Mouse (Mus musculus) hindbrain, embryonic 14.5 days (tissue): Measurements from ENCODE around the gene Pomt1. TPM values are rescaled to one million over a fixed set of nuclear protein-coding genes. Genes with fewer than 3 reads are reported as not detected.

Source experiments
- ATAC-seq: fragments of 200-750 bp; cut with Nextera tagmentation; 2 replicates; pipeline ENCODE4 v1.8.0; 2017; ENCODE audit warnings: moderate number of reproducible peaks, mild to moderate bottlenecking, moderate TSS enrichment, moderate library complexity; ENCODE audit not compliant: low FRiP score
- DNase-seq: peaks from one replicate; pipeline ENCODE4 v3.0.0-alpha.2; 2015; ENCODE audit warnings: low spot score
- H3K27ac ChIP-seq: fragments of 300-500 bp; sonication (generic); 2 replicates; pipeline ENCODE4 v1.5.1; 2014; ENCODE audit warnings: mild to moderate bottlenecking, moderate library complexity
- H3K27me3 ChIP-seq: fragments of 300-500 bp; sonication (generic); 2 replicates; pipeline ENCODE4 v1.6.1; 2014; ENCODE audit warnings: mild to moderate bottlenecking, low read length, mixed read lengths; ENCODE audit not compliant: control insufficient read depth, insufficient read depth
- H3K36me3 ChIP-seq: fragments of 300-500 bp; sonication (generic); replicated peaks from 2 replicates; pipeline ENCODE4 v1.6.1; 2014; ENCODE audit not compliant: control insufficient read depth, insufficient read depth
- H3K4me1 ChIP-seq: fragments of 300-500 bp; sonication (generic); replicated peaks from 2 replicates; pipeline ENCODE4 v1.6.1; 2014; ENCODE audit warnings: antibody characterized with exemption, low read length, mixed read lengths; ENCODE audit not compliant: control insufficient read depth, insufficient read depth
- H3K4me2 ChIP-seq: fragments of 300-500 bp; sonication (generic); replicated peaks from 2 replicates; pipeline ENCODE4 v1.6.1; 2014; ENCODE audit warnings: mild to moderate bottlenecking, moderate library complexity
- H3K4me3 ChIP-seq: fragments of 300-500 bp; sonication (generic); replicated peaks from 2 replicates; pipeline ENCODE4 v1.5.1; 2014; ENCODE audit warnings: mild to moderate bottlenecking, low read length
- H3K9ac ChIP-seq: fragments of 300-500 bp; sonication (generic); 2 replicates; pipeline ENCODE4 v1.6.1; 2014
- H3K9me3 ChIP-seq: fragments of 300-500 bp; sonication (generic); 2 replicates; pipeline ENCODE4 v1.6.1; 2016; ENCODE audit warnings: low read length; ENCODE audit not compliant: control insufficient read depth
- WGBS: fragments of 180-500 bp; shearing (Covaris S2); extraction: QIAGEN DNeasy Blood & Tissue Kit; methylation state at CpG from one replicate; pipeline ENCODE4 v1.1.7; 2014; 5-methylcytosine and 5-hydroxymethylcytosine counted together
- polyA plus RNA-seq: library from polyadenylated mRNA; unstranded; fragments of >200 nt; fragmentation: Nextera tagmentation; extraction: Ambion mirVana; gene quantifications from 2 replicates; pipeline ENCODE4 v1.2.1, GENCODE M21; 2014

The Pomt1 gene
- polyA plus RNA-seq: 26.5 and 30.8 TPM in 2 replicates

DNA sequence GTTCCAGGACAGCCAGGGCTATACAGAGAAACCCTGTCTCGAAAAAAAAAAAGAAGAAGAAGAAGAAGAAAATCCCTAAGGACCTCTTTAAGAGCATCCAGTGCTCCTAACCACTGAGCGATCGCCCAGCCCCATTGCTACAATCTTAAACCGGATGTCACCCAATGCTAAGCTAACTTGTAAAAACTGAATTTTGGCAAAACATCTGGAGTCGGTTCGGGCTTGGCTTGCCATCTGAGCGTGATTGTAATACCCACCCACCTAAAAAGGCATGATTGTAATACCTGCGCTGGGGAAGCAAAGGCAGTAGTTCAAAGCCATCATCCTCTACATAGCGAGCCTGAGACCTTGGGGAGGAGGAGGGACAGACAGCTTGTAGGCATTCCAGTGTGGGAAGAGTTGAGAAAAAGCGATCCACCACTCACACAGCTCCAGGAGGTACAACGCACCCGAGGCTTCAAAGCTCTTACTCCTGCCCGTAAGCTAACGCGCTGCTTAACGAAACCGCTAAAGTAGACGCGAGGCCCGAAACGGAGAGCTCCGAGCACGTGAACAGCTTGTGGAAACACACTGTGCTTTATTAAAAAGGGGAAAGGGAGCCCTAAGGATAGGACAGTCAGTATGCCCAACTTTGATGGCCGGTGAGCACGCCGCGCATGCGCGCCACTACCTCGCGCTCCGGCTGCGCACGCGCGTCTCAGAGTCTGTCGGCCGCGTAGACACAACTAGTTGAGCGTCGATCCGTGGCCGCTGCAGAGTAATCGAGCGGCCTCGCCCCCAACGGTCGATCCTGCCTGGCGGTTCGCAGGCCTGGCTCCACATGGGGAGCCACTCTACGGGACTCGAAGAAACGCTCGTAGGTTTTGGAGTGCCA lies at the start of gene Pomt1:
Gene Pomt1, plus strand, starts transcription at position 705 of the 874 bp plus-strand sequence.
- Histone ChIP-seq H3K9ac (peak within 1 kb of the TSS; percentile 69), H3K4me3 (peak within 1 kb of the TSS; percentile 74), H3K27ac (peak within 1 kb of the TSS; percentile 80), H3K4me1 (peaks cover 19% of the 10 kb centered on the region), H3K4me2 (peak within 1 kb of the TSS; percentile 92), H3K9me3 (no peaks in the 10 kb centered on the region), H3K27me3 (no peaks in the 10 kb centered on the region), H3K36me3 (peaks cover 35% of the 10 kb centered on the region)
- ATAC-seq (peak; percentile 92), DNase-seq (peak; percentile 98)
- under 1% methylated on average over 54 of the region's 54 CpGs for WGBS

DNA sequence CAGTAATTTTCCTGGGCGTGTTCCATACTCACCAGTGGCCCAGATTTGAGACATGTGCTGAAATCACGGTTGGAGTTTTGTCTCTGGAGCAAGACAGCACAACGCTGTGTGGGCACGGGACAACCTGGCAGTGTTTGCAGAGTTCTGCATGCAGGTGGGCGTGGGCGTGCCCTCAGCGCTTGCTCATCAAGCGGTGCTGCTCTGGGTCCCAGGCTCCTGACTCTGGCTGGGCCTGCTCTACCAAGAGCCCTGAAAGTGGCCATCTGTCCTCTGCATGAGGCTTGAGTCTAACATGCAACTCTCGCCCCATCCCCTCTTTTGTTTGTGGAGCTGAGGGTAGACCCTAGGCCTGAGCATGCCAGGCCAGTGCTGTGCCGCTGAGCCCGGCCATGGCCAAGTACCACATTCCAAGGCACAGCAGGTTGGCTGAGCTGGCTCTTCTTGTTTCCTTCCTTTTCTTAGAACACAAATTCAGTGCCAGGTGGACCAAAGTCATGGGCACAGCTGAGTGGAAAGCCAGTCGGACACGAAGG lies 49.3 kb upstream of the Pomt1 start:
- WGBS: 93% methylated on average over 13 of the region's 13 CpGs
- no peak overlapping the region for H3K9ac ChIP-seq
- H3K4me2 ChIP-seq: no peak overlapping the region
- no peaks in the 10 kb centered on the region for H3K9me3 ChIP-seq
- no peak for ATAC-seq
- peaks cover 12% of the 10 kb centered on the region for H3K4me1 ChIP-seq
- DNase-seq: no peak
- H3K36me3 ChIP-seq: peaks cover 86% of the 10 kb centered on the region
- no peaks in the 10 kb centered on the region for H3K27me3 ChIP-seq
- no peak overlapping the region for H3K4me3 ChIP-seq
- H3K27ac ChIP-seq: no peak overlapping the region

DNA sequence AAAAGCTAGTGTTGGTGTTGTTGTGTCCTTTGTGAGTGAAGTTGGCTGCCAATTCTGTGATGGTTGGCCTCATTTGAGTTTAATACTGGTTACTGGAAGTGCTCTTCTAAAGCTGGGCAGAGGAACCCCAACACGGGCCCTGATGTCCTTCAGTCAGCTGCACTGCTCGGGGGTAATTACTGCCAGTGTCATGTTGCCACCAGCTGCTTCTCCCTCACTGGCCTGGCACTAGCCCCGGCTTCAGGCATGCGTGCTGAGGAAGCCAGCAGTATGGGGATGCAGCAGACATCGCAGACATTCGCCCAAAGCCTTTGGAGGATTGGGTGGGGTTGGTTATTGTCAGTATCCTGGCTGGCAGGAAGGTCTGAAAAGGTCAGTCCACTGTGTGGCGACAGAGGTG lies 48.7 kb upstream of the Pomt1 start:
- 84% methylated on average over 7 of the region's 7 CpGs for WGBS
- no peaks in the 10 kb centered on the region for H3K9me3 ChIP-seq
- no peak overlapping the region for H3K4me2 ChIP-seq
- H3K4me3 ChIP-seq: no peak overlapping the region
- H3K4me1 ChIP-seq: peaks cover 6% of the 10 kb centered on the region
- ATAC-seq (no peak), DNase-seq (no peak)
- H3K27ac ChIP-seq: no peak overlapping the region
- no peak overlapping the region for H3K9ac ChIP-seq
- peaks cover 92% of the 10 kb centered on the region for H3K36me3 ChIP-seq
- no peaks in the 10 kb centered on the region for H3K27me3 ChIP-seq

DNA sequence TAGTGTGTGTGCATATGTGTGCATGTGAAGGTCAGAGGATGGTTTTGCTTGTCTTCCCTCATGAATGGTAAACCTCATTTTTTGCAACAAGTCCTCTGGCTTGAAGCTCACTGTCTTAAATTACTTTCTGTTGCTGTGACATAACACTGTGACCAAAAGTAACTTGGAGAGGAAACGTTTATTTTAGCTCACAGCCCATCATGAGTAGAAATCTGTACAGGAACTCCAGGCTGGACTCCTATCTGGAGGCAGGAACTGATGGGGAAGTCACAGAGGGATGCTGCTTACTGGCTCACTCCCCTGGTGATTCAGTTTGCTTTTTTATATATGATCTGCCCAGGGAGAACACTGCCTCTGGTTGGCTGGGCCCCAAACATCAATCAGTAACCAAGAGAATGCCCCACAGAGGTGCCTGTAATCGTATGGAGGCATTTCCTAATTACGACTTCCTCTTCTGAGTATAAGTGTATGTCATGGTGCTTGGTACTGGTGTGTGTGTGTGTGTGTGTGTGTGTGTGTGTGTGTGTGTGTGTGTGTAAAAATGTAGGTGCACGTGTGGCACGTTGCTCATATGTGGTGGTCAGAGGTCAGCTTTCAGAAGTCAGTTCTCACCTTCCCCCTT lies 47.2 kb upstream of the Pomt1 start:
- Histone ChIP-seq H3K27me3 (no peaks in the 10 kb centered on the region), H3K27ac (no peak overlapping the region), H3K4me2 (no peak overlapping the region), H3K9me3 (no peaks in the 10 kb centered on the region), H3K4me1 (no peaks in the 10 kb centered on the region), H3K36me3 (peaks cover 95% of the 10 kb centered on the region), H3K4me3 (no peak overlapping the region), H3K9ac (no peak overlapping the region)
- WGBS: 86% methylated on average over 5 of the region's 5 CpGs
- no peak for ATAC-seq
- DNase-seq: no peak

DNA sequence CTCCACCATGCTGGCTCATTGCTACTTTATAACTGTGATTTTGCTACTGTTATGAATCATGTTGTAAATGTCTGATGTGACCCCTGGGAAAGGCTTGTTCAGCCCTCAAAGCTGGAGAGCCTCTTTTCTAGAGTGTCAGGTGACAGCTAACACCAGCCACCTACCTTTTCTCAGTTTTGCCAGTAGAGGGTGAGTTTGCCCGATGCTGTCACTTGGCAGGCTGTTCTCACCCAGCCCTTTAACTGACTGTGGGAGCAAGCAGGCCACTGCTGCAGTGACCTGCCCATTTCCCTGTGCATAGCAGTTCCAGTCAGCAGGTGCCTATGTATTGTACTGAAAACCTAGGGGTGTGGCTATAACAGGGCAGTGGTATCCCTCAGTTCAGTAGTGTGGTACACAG lies 45.8 kb upstream of the Pomt1 start:
- H3K4me1 ChIP-seq: no peaks in the 10 kb centered on the region
- 94% methylated on average over 1 of the region's 1 CpGs for WGBS
- H3K9ac ChIP-seq: no peak overlapping the region
- no peaks in the 10 kb centered on the region for H3K9me3 ChIP-seq
- H3K27me3 ChIP-seq: no peaks in the 10 kb centered on the region
- H3K36me3 ChIP-seq: peaks cover 97% of the 10 kb centered on the region
- H3K4me2 ChIP-seq: no peak overlapping the region
- no peak for DNase-seq
- ATAC-seq: no peak
- H3K27ac ChIP-seq: no peak overlapping the region
- H3K4me3 ChIP-seq: no peak overlapping the region

DNA sequence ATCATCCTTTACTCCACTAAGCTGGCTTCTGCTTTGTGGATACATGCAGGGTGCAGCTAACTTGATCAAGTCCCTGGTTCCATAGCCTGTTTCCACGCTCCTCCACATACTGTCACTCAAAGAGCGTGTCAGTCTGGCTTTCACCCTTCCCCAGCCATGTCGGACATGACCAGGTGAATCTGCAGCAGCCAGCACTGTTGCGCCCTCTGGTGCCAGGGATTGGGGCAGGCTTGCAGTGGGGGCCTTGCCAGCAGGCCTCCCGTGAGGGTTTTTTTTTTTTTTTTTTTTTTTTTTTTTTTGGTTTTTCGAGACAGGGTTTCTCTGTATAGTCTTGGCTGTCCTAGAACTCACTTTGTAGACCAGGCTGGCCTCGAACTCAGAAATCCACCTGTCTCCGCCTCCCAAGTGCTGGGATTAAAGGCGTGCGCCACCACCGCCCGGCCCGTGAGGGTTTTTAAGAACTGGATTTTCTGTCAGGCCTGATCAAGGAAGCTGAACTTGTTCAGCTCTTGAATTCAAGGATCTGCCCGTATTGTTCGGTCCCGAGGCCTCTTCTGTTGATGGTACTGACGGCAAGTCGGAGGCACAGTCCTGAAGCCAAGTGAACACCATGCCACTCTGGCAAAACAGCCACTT lies 44.4 kb upstream of the Pomt1 start:
- ATAC-seq: no peak; the same call in 1 of the 2 replicates
- H3K4me1 ChIP-seq: no peaks in the 10 kb centered on the region
- H3K9ac ChIP-seq: no peak overlapping the region
- 84% methylated on average over 15 of the region's 18 CpGs for WGBS
- peaks cover 98% of the 10 kb centered on the region for H3K36me3 ChIP-seq
- no peaks in the 10 kb centered on the region for H3K9me3 ChIP-seq
- no peak overlapping the region for H3K4me3 ChIP-seq
- no peaks in the 10 kb centered on the region for H3K27me3 ChIP-seq
- H3K27ac ChIP-seq: no peak overlapping the region
- no peak for DNase-seq
- no peak overlapping the region for H3K4me2 ChIP-seq

DNA sequence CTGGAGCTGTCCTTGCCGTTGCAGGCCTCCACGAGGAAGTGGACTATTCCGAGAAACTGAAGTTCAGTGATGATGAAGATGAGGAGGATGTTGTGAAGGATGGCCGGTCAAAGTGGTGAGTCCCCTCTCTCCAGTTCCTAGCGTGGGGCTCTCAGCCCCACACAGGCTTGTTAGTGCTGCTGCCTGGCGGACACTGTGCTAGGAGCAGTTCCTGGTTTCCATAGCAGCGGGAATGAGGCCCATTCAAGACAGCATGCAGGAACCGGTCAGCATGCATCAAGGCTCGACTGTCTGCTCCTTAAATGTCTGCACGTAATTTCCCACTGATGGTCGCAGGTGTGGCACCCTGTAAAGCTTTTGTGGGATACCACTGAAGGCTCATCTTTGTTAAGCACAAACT lies 37.4 kb upstream of the Pomt1 start:
- DNase-seq (no peak), ATAC-seq (no peak)
- Histone ChIP-seq H3K27me3 (no peaks in the 10 kb centered on the region), H3K4me3 (no peak overlapping the region), H3K4me1 (no peaks in the 10 kb centered on the region), H3K36me3 (peaks cover 100% of the 10 kb centered on the region), H3K9me3 (no peaks in the 10 kb centered on the region), H3K27ac (no peak overlapping the region), H3K9ac (no peak overlapping the region), H3K4me2 (no peak overlapping the region)
- 71% methylated on average over 11 of the region's 11 CpGs for WGBS

DNA sequence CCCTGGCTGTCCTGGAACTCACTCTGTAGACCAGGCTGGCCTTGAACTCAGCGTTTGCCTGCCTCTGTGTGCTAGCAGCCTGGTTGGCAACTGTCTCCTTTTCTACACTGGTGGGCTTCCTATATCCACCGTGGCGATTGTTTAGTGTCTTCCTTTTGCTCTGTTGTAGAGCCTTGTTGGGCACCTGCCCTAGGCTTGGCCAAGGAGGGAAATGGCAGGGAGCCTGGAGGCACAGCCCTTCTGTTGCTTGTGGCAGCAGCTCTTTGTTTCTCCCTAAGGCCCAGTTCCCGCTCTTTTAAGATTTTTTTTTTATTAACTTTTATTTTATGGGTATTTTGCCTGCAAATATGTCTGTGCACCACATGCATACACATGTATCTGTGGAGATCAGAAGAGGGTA lies 36.4 kb upstream of the Pomt1 start:
- no peak overlapping the region for H3K4me3 ChIP-seq
- no peak overlapping the region for H3K9ac ChIP-seq
- no peaks in the 10 kb centered on the region for H3K9me3 ChIP-seq
- WGBS: 95% methylated on average over 4 of the region's 4 CpGs
- H3K27me3 ChIP-seq: no peaks in the 10 kb centered on the region
- ATAC-seq: no peak
- H3K4me2 ChIP-seq: no peak overlapping the region
- H3K27ac ChIP-seq: no peak overlapping the region
- H3K4me1 ChIP-seq: no peaks in the 10 kb centered on the region
- DNase-seq: no peak
- peaks cover 100% of the 10 kb centered on the region for H3K36me3 ChIP-seq

DNA sequence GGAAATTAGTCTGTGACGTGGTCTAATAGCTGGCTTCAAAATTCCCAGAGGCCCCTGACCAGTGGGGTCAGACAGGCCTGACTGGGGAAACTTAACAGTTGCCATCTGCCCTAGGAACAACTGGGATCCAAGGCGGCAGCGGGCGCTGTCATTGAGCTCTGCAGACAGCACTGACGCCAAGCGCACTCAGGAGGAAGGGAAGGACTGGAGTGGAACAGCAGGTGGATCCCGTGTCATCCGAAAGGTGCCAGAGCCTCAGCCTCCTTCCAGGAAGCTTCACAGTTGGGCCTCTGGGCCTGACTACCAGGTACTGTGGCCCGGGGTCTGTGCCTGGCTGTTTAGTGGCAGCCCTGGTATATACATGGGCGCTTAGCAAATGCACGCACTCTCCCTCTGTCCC lies 35.7 kb upstream of the Pomt1 start:
- Histone ChIP-seq H3K4me2 (no peak overlapping the region), H3K4me1 (no peaks in the 10 kb centered on the region), H3K9ac (no peak overlapping the region), H3K36me3 (peaks cover 100% of the 10 kb centered on the region), H3K9me3 (no peaks in the 10 kb centered on the region), H3K27me3 (no peaks in the 10 kb centered on the region), H3K4me3 (no peak overlapping the region), H3K27ac (0 out of 2 replicates have a peak overlapping the region, but pooled peaks have one; percentile 54)
- 87% methylated on average over 11 of the region's 11 CpGs for WGBS
- DNase-seq (no peak), ATAC-seq (no peak)
